Mouse (Mus musculus) heart, embryonic 12.5 days (tissue): Measurements from ENCODE around the gene Mia. TPM values are rescaled to one million over a fixed set of nuclear protein-coding genes. Genes with fewer than 3 reads are reported as not detected.

Experiments
- ATAC-seq: fragments of 200-750 bp; cut with Nextera tagmentation; 2 replicates; pipeline ENCODE4 v1.8.0; 2017; ENCODE audit warnings: moderate TSS enrichment, moderate library complexity; ENCODE audit not compliant: insufficient number of reproducible peaks, low FRiP score
- H3K27ac ChIP-seq: fragments of 300-500 bp; sonication (generic); 2 replicates; pipeline ENCODE4 v1.5.1; 2016; ENCODE audit warnings: mild to moderate bottlenecking, moderate library complexity; ENCODE audit not compliant: poor library complexity, severe bottlenecking
- H3K27me3 ChIP-seq: fragments of 300-500 bp; sonication (generic); replicated peaks from 2 replicates; pipeline ENCODE4 v1.6.1; 2016; ENCODE audit warnings: mild to moderate bottlenecking, moderate library complexity
- H3K36me3 ChIP-seq: fragments of 300-500 bp; sonication (generic); 2 replicates; pipeline ENCODE4 v1.6.1; 2016; ENCODE audit warnings: mild to moderate bottlenecking, moderate library complexity
- H3K4me1 ChIP-seq: fragments of 300-500 bp; sonication (generic); replicated peaks from 2 replicates; pipeline ENCODE4 v1.6.1; 2016; ENCODE audit warnings: mild to moderate bottlenecking
- H3K4me2 ChIP-seq: fragments of 300-500 bp; sonication (generic); 2 replicates; pipeline ENCODE4 v1.6.1; 2016; ENCODE audit warnings: mild to moderate bottlenecking, moderate library complexity
- H3K4me3 ChIP-seq: fragments of 300-500 bp; sonication (generic); 2 replicates; pipeline ENCODE4 v1.5.1; 2016; ENCODE audit warnings: mild to moderate bottlenecking
- H3K9ac ChIP-seq: fragments of 300-500 bp; sonication (generic); 2 replicates; pipeline ENCODE4 v1.6.1; 2016; ENCODE audit warnings: mild to moderate bottlenecking, moderate library complexity
- H3K9me3 ChIP-seq: fragments of 300-500 bp; sonication (generic); replicated peaks from 2 replicates; pipeline ENCODE4 v1.6.1; 2016; ENCODE audit warnings: mild to moderate bottlenecking, moderate library complexity
- WGBS: fragments of 180-500 bp; shearing (Covaris S2); methylation state at CpG from one replicate; pipeline ENCODE4 v1.1.7; 2016; 5-methylcytosine and 5-hydroxymethylcytosine counted together
- polyA plus RNA-seq: library from polyadenylated mRNA; unstranded; fragments of >200 nt; fragmentation: Nextera tagmentation; extraction: Ambion mirVana; gene quantifications from 2 replicates; pipeline ENCODE4 v1.2.1, GENCODE M21; 2016

Gene Mia
- polyA plus RNA-seq, 1 experiment from 2014 or later, result not detected

GRCm38 (mm10) chr7:27182498-27182897 is 1.5 kb upstream of the Mia start:
- Histone ChIP-seq H3K27ac (no peak overlapping the region), H3K4me1 (peaks cover 12% of the 10 kb centered on the region), H3K9ac (no peak overlapping the region), H3K9me3 (no peaks in the 10 kb centered on the region), H3K27me3 (no peaks in the 10 kb centered on the region), H3K4me3 (no peak overlapping the region), H3K36me3 (peaks cover 46% of the 10 kb centered on the region), H3K4me2 (no peak overlapping the region)
- no peak for ATAC-seq
- WGBS, result 90% methylated on average over 1 of the region's 1 CpGs

GRCm38 (mm10) chr7:27180036-27180435 is 921 bp downstream of the Mia start:
- Histone ChIP-seq H3K4me1 (peaks cover 12% of the 10 kb centered on the region), H3K36me3 (peaks cover 31% of the 10 kb centered on the region), H3K9ac (no peak overlapping the region), H3K27me3 (no peaks in the 10 kb centered on the region), H3K4me3 (no peak overlapping the region), H3K9me3 (no peaks in the 10 kb centered on the region), H3K4me2 (no peak overlapping the region), H3K27ac (no peak overlapping the region)
- 66% methylated on average over 5 of the region's 5 CpGs for WGBS
- ATAC-seq, result no peak

GRCm38 (mm10) chr7:27179217-27179918 is 1.6 kb downstream of the Mia start:
- peak overlapping the region; percentile 63 for H3K4me3 ChIP-seq
- H3K27me3 ChIP-seq, result no peaks in the 10 kb centered on the region
- no peak for ATAC-seq
- peak overlapping the region; percentile 63 for H3K27ac ChIP-seq
- 45% methylated on average over 16 of the region's 16 CpGs for WGBS
- no peaks in the 10 kb centered on the region for H3K9me3 ChIP-seq
- peak overlapping the region; percentile 63 for H3K4me2 ChIP-seq
- peaks cover 12% of the 10 kb centered on the region for H3K4me1 ChIP-seq
- H3K36me3 ChIP-seq, result peaks cover 31% of the 10 kb centered on the region
- peak overlapping the region; percentile 26; the same call in 1 of the 2 replicates for H3K9ac ChIP-seq

- ATAC-seq, result peak; percentile 98
- WGBS, result under 1% methylated on average over 53 of the region's 53 CpGs
Observed at GRCm38 (mm10) chr7:27178324-27179216, 2.4 kb downstream of the Mia start, which contains the start of gene Rab4b. TSS of gene Rab4b (minus strand) at chr7:27178896.

GRCm38 (mm10) chr7:27177942-27178323 is 3.0 kb downstream of the Mia start:
- no peaks in the 10 kb centered on the region for H3K9me3 ChIP-seq
- peak overlapping the region; percentile 63 for H3K4me3 ChIP-seq
- peak overlapping the region; percentile 57 for H3K9ac ChIP-seq
- H3K4me1 ChIP-seq, result peaks cover 12% of the 10 kb centered on the region
- H3K27ac ChIP-seq, result peak overlapping the region; percentile 83
- H3K4me2 ChIP-seq, result peak overlapping the region; percentile 64
- H3K36me3 ChIP-seq, result peaks cover 34% of the 10 kb centered on the region
- 23% methylated on average over 4 of the region's 4 CpGs for WGBS
- H3K27me3 ChIP-seq, result no peaks in the 10 kb centered on the region
- no peak for ATAC-seq

More at GRCm38 (mm10) chr7:27178324-27179216, 2.4 kb downstream of the Mia start, which contains the start of gene Rab4b:
- peak within 1 kb of the TSS; percentile 64 for H3K4me2 ChIP-seq
- H3K36me3 ChIP-seq, result peaks cover 33% of the 10 kb centered on the region
- H3K9me3 ChIP-seq, result no peaks in the 10 kb centered on the region
- no peaks in the 10 kb centered on the region for H3K27me3 ChIP-seq
- H3K27ac ChIP-seq, result peak within 1 kb of the TSS; percentile 83
- peak within 1 kb of the TSS; percentile 63 for H3K4me3 ChIP-seq
- peak within 1 kb of the TSS; percentile 57 for H3K9ac ChIP-seq
- peaks cover 12% of the 10 kb centered on the region for H3K4me1 ChIP-seq

GRCm38 (mm10) chr7:27174896-27175295 is 6.1 kb downstream of the Mia start:
- H3K9ac ChIP-seq, result no peak overlapping the region
- H3K4me3 ChIP-seq, result no peak overlapping the region
- H3K9me3 ChIP-seq, result no peaks in the 10 kb centered on the region
- no peak overlapping the region for H3K27ac ChIP-seq
- H3K4me2 ChIP-seq, result no peak overlapping the region
- H3K4me1 ChIP-seq, result peaks cover 12% of the 10 kb centered on the region
- H3K27me3 ChIP-seq, result no peaks in the 10 kb centered on the region
- peaks cover 57% of the 10 kb centered on the region for H3K36me3 ChIP-seq
- WGBS, result 92% methylated on average over 7 of the region's 7 CpGs
- ATAC-seq, result no peak

GRCm38 (mm10) chr7:27174496-27174895 is 6.5 kb downstream of the Mia start:
- peaks cover 8% of the 10 kb centered on the region for H3K4me1 ChIP-seq
- no peak overlapping the region for H3K9ac ChIP-seq
- no peak overlapping the region for H3K4me2 ChIP-seq
- H3K4me3 ChIP-seq, result no peak overlapping the region
- H3K9me3 ChIP-seq, result no peaks in the 10 kb centered on the region
- H3K36me3 ChIP-seq, result peaks cover 57% of the 10 kb centered on the region
- no peak for ATAC-seq
- WGBS, result 90% methylated on average over 15 of the region's 15 CpGs
- H3K27me3 ChIP-seq, result no peaks in the 10 kb centered on the region
- no peak overlapping the region for H3K27ac ChIP-seq

GRCm38 (mm10) chr7:27170981-27171380 is 10.0 kb downstream of the Mia start:
- Histone ChIP-seq H3K9me3 (no peaks in the 10 kb centered on the region), H3K36me3 (peaks cover 59% of the 10 kb centered on the region), H3K4me1 (peaks cover 7% of the 10 kb centered on the region), H3K27me3 (no peaks in the 10 kb centered on the region), H3K4me2 (no peak overlapping the region), H3K9ac (no peak overlapping the region), H3K4me3 (no peak overlapping the region), H3K27ac (no peak overlapping the region)
- no peak for ATAC-seq
- 85% methylated on average over 3 of the region's 3 CpGs for WGBS

- 94% methylated on average over 5 of the region's 5 CpGs for WGBS
- Histone ChIP-seq H3K4me1 (peaks cover 31% of the 10 kb centered on the region), H3K4me3 (no peak overlapping the region), H3K4me2 (no peak overlapping the region), H3K27ac (no peak overlapping the region), H3K9me3 (no peaks in the 10 kb centered on the region), H3K9ac (no peak overlapping the region), H3K36me3 (peaks cover 50% of the 10 kb centered on the region), H3K27me3 (no peaks in the 10 kb centered on the region)
- no peak for ATAC-seq
Observed at GRCm38 (mm10) chr7:27168371-27168770, 12.6 kb downstream of the Mia start.

- WGBS, result 74% methylated on average over 11 of the region's 11 CpGs
- Histone ChIP-seq H3K27ac (peak overlapping the region; percentile 99), H3K9me3 (no peaks in the 10 kb centered on the region), H3K4me2 (peak overlapping the region; percentile 84), H3K9ac (peak overlapping the region; percentile 90), H3K4me3 (peak overlapping the region; percentile 87), H3K36me3 (peaks cover 49% of the 10 kb centered on the region), H3K27me3 (no peaks in the 10 kb centered on the region), H3K4me1 (peaks cover 39% of the 10 kb centered on the region)
- ATAC-seq, result no peak
Observed at GRCm38 (mm10) chr7:27167475-27168094, 13.4 kb downstream of the Mia start.
